Mouse (Mus musculus): ENCODE data around the gene Lca5l.

Lca5l gene

GRCm38 (mm10) chr16:96200702-96201028 is 8.6 kb upstream of the Lca5l start:
- no peak for TF ChIP-seq GATA4 (IDR thresholded peaks at IDR 0.05; ENCODE audit: insufficient replicate concordance, low read length)

GRCm38 (mm10) chr16:96199913-96200701 is 8.0 kb upstream of the Lca5l start, which contains the start of gene Sh3bgr:
TSS of gene Sh3bgr (plus strand) at chr16:96200450.
- no peak; the same call in 1 of the 2 replicates for TF ChIP-seq GATA4 (IDR thresholded peaks at IDR 0.05; ENCODE audit: insufficient replicate concordance, low read length)

DNA sequence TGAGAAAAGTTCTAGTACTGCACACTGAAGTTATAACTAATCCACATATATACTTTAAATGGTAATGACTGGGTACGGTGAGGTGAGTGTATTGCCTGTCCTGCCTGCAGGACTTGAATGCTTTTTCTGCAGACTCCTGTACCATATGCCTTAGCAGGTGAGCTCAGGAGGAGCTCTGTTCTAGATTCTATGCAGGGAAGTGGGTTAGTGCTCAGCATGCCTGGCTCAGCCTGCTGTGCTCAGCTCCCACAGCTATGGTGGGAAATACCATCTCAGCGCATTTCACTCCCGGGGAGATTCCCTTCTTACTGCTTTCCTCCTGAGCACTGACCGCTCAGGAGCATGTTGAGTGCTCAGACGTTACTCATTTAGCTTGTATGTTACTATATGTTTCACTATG is 4.5 kb downstream of the Lca5l start:
- no peak for TF ChIP-seq GATA4 (IDR thresholded peaks at IDR 0.05; ENCODE audit: insufficient replicate concordance, low read length)

- TF ChIP-seq GATA4 (IDR thresholded peaks at IDR 0.05; ENCODE audit: insufficient replicate concordance, low read length): no peak
Measured at GRCm38 (mm10) chr16:96179156-96179555, 12.9 kb downstream of the Lca5l start.

- no peak for TF ChIP-seq GATA4 (IDR thresholded peaks at IDR 0.05; ENCODE audit: insufficient replicate concordance, low read length)
Measured at GRCm38 (mm10) chr16:96175399-96175798, 16.7 kb downstream of the Lca5l start.

GRCm38 (mm10) chr16:96173648-96174047 is 18.4 kb downstream of the Lca5l start:
- TF ChIP-seq GATA4 (IDR thresholded peaks at IDR 0.05; ENCODE audit: insufficient replicate concordance, low read length): no peak

DNA sequence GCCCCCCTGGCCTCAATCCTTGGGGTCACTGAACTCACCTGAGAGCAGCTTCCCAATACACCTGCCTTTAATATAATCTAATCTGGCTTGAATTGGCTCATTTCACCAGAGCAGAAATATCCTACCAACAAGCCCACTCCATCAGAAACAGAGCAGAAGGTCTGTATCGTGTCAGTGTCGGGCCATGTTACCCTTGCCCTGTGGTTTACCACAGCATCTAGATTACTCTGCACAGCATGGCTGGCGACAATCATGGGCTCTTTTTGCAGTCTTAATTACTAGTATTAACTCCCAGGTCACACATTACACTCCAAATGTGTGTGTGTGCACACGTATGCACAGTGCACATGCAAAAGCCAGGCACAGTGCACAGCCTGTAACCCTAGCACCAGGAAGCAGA is 23.2 kb downstream of the Lca5l start:
- TF ChIP-seq GATA4 (IDR thresholded peaks at IDR 0.05; ENCODE audit: insufficient replicate concordance, low read length): no peak

DNA sequence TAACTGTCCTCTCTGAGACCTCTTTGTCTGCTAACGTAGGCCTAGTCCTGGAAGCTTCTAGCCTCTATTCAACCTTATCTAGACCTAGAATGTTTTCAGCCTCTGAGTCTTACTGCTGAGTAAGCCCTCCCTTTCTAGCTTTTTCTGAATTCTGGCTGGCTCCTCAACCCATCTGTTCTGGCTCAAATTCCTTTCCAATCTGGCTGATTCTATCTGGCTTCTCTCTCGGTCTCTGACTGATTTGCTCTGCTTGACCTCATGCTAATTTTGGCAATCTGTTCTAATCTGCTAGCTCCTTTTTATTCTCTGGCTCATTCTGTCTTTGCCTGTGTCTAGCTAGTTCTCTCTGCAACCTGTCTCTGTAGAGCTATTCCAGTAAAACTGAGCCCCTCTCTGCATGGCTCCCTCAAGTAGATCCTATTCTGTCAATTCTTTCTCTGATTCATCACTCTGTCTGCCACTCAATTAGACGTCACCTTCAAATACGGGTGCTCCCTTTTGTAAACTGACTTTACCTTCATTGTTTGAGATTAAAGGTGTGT is 26.3 kb downstream of the Lca5l start:
- no peak for TF ChIP-seq GATA4 (IDR thresholded peaks at IDR 0.05; ENCODE audit: insufficient replicate concordance, low read length)

GRCm38 (mm10) chr16:96161336-96161735 is 30.7 kb downstream of the Lca5l start:
- TF ChIP-seq GATA4 (IDR thresholded peaks at IDR 0.05; ENCODE audit: insufficient replicate concordance, low read length): no peak

- TF ChIP-seq GATA4 (IDR thresholded peaks at IDR 0.05; ENCODE audit: insufficient replicate concordance, low read length): no peak
Measured at GRCm38 (mm10) chr16:96160927-96161326, 31.1 kb downstream of the Lca5l start.

DNA sequence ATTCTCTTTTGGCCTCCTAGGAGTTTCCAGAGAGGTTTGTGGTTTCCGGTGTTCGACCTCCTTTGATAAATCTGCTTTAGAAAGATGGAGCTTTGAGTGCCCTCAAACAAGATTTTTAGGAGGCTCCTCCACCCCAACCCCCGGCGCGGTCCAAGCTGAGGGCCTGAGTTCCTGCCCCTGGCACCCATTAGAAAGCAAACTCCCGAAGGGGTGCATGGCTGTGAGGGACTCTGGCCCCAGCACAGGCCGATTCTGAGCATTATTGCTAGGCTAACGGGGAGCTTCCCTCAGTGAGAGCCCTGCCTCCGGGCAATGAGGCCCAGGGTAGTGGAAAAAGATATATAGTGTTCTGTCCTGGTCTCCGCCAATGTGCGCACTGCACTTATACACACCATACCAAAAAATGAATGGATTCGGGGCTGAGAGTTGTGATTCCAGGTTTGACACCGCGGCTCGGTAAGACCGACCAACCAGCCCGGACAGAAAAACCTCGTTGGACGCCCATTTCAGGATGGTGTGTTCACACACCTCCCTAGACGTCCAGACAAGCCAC is 32.2 kb downstream of the Lca5l start:
- no peak for TF ChIP-seq GATA4 (IDR thresholded peaks at IDR 0.05; ENCODE audit: insufficient replicate concordance, low read length)

DNA sequence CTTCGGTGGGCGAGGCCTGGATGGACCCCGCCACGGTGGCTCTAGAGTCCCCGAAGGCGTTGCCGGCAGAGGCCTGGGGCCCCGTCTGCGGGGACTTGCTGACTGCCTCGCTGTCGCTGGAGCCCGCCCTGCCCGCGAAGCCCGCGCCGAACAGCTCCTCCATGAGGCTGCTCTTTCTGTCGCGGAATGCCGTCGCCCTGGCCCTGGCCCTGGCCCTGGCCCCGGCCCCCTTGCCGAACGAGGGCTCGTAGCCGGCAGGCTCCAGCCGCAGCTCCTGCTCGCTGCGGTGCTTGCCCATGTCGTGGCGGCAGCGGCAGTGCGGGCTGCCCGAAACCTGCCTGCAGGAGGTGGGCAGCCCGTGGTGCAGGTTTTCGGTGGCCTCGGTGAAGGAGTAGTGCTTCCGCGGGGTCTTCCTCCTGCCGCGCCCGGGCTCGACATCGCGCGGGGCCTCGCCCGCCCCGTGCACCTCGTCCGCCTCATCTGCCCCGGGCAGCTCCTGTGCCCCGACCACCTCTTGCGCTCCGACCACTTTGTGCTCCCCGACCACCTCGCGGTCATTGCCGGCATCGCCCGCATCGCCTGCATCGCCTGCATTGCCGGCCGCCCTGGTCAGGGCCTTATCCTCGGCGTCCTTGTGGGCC is 32.9 kb downstream of the Lca5l start:
- no peak for TF ChIP-seq GATA4 (IDR thresholded peaks at IDR 0.05; ENCODE audit: insufficient replicate concordance, low read length)

- no peak for TF ChIP-seq GATA4 (IDR thresholded peaks at IDR 0.05; ENCODE audit: insufficient replicate concordance, low read length)
Measured at GRCm38 (mm10) chr16:96158511-96159080, 33.5 kb downstream of the Lca5l start.

DNA sequence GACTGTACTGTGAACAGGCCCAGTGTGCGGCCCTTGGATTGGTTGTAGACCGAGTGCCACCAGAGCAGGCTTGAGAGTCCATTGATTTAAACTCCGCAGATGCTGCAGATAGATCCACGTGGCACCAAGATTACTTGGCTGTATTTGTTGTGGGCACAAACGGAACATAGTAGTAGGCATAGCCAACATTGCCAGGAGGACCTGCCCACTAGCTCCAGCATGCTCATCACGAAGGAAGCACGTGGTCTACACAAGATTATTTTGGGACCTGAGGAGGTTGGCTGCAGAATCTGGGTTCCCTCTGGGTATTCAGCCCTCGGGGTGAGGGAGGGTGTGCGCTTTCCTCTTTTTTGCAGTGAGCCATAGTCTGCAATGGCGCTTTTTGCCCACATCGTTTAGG is 34.9 kb downstream of the Lca5l start:
- TF ChIP-seq GATA4 (IDR thresholded peaks at IDR 0.05; ENCODE audit: insufficient replicate concordance, low read length): no peak

GRCm38 (mm10) chr16:96156019-96156418 is 36.1 kb downstream of the Lca5l start:
- TF ChIP-seq GATA4 (IDR thresholded peaks at IDR 0.05; ENCODE audit: insufficient replicate concordance, low read length): no peak

DNA sequence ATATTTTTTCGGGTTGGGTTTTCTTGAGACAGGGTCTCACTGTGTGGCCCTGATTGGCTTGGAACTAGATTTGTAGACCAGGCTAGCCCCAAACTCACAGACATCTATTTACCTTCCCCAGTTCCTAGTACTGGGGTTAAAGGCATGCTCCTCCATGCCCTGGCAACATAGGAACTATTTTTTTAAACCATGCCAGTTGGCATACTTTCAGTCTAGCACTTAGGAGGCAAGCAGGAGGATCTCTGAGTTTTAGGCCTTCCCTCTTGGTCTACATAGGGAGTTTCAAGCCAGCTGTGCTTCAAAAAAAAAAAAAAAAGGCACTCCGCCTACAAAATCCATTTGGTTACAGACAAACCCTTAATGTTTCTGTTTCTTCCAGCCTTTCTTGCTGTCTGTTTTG is 37.6 kb downstream of the Lca5l start:
- TF ChIP-seq GATA4 (IDR thresholded peaks at IDR 0.05; ENCODE audit: insufficient replicate concordance, low read length): no peak

Data from liver, adult (tissue).